Mouse (Mus musculus) layer of hippocampus, postnatal 25 days (tissue): ENCODE measurements around the gene Ttyh2. TPM values are rescaled to one million over a fixed set of nuclear protein-coding genes. Genes with fewer than 3 reads are reported as not detected.

Source experiments
- DNase-seq, 2 experiments: peaks; one replicate each; pipeline ENCODE4 v3.0.0; 2022; ENCODE audit warnings: mixed read lengths in 2 of 2, low spot score in 1 of 2; ENCODE audit errors: extremely low spot score in 1 of 2
- total RNA-seq, 2 experiments: library from RNA; stranded (reverse); gene quantifications; 2 replicates each; pipeline ENCODE4 v1.2.3; 2021

The Ttyh2 gene
- total RNA-seq, 2 experiments from 2014 or later = 28.8 to 34.0 TPM

- no peak for DNase-seq
Measured at GRCm38 (mm10) chr11:114676896-114677530, 1.8 kb downstream of the Ttyh2 start.

GRCm38 (mm10) chr11:114679582-114679981, 4.4 kb downstream of the Ttyh2 start:
- DNase-seq = no peak

GRCm38 (mm10) chr11:114680291-114680690, 5.1 kb downstream of the Ttyh2 start:
- DNase-seq = no peak

- DNase-seq = no peak
Measured at GRCm38 (mm10) chr11:114681054-114681453, 5.8 kb downstream of the Ttyh2 start.

- DNase-seq = no peak
Measured at GRCm38 (mm10) chr11:114682321-114682900, 7.2 kb downstream of the Ttyh2 start.

- no peak for DNase-seq
Measured at GRCm38 (mm10) chr11:114683029-114683721, 7.9 kb downstream of the Ttyh2 start.

- DNase-seq = no peak
Measured at GRCm38 (mm10) chr11:114683722-114684621, 8.7 kb downstream of the Ttyh2 start.

- DNase-seq = no peak
Measured at GRCm38 (mm10) chr11:114684627-114685373, 9.6 kb downstream of the Ttyh2 start.

GRCm38 (mm10) chr11:114685526-114686040, 10.4 kb downstream of the Ttyh2 start:
- no peak for DNase-seq

GRCm38 (mm10) chr11:114686221-114686959, 11.2 kb downstream of the Ttyh2 start:
- no peak for DNase-seq

- no peak for DNase-seq
Measured at GRCm38 (mm10) chr11:114687574-114688188, 12.4 kb downstream of the Ttyh2 start.

GRCm38 (mm10) chr11:114688729-114689128, 13.5 kb downstream of the Ttyh2 start:
- no peak for DNase-seq

- no peak for DNase-seq
Measured at GRCm38 (mm10) chr11:114690192-114690591, 15.0 kb downstream of the Ttyh2 start.

- no peak for DNase-seq
Measured at GRCm38 (mm10) chr11:114691454-114692182, 16.4 kb downstream of the Ttyh2 start.

GRCm38 (mm10) chr11:114692601-114693000, 17.4 kb downstream of the Ttyh2 start:
- DNase-seq = no peak

- no peak for DNase-seq
Measured at GRCm38 (mm10) chr11:114693456-114693855, 18.2 kb downstream of the Ttyh2 start.

- no peak for DNase-seq
Measured at GRCm38 (mm10) chr11:114694451-114694850, 19.2 kb downstream of the Ttyh2 start.

- DNase-seq = no peak
Measured at GRCm38 (mm10) chr11:114698496-114698895, 23.3 kb downstream of the Ttyh2 start.
